Mouse (Mus musculus) megakaryocyte-erythroid progenitor cell, adult 5-6 weeks (primary cell): ENCODE measurements at regions not wholly inside any gene's neighbourhood (a gene's known extent, or its start where the extent isn't known, plus 50 kb on each side); places are given as distances from the start of the nearest gene placed in this dataset.

Experiments
- ATAC-seq: replicated peaks from 2 replicates; pipeline ENCODE4 v1.8.0; 2016; ENCODE audit warnings: mild to moderate bottlenecking, inconsistent platforms; ENCODE audit not compliant: severe bottlenecking, poor library complexity, low FRiP score, low TSS enrichment

DNA sequence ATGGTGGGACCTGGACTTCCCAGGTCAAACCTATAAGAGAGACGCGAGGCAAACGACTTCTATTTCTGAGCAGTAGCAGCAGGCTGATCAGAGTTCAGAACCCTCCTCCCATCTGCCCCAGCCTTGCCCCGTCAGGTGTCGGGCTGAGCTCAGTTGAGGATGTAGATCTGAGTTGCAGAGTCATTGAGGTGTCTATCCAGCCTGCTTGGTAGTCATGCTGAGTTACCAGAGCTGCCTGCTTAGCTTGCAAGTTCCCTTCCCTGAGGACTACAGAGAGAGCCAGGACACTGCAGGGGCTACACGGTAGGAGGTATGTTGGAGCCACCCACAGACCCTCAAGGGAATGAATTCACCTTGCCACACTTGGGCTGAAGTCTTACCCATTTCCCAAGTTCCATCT lies 653.0 kb downstream of the Zfp706 start:
- ATAC-seq: no peak

DNA sequence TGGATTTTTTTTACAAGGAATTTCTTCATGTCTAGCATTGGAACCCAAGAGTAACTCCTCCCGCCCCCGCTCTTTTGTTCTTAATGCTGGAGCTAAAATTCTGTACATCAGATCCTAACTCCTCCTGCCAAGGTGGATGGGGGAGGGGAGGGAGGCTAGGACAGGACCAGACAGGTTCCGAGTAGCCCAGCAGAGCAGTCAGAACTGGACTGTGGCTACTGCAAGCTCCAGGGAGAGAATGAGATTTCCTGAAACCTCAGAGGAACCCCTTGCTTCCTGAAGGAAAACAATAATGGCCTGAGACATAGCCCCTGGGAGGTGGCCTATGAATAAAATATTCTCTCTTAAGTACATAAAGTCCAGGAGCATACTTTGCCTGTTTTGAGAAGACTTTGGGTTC lies 653.8 kb downstream of the Zfp706 start:
- ATAC-seq: no peak

- no peak for ATAC-seq
These were observed 654.6 kb downstream of the Zfp706 start for GRCm38 (mm10) chr15:36352929-36353328.

DNA sequence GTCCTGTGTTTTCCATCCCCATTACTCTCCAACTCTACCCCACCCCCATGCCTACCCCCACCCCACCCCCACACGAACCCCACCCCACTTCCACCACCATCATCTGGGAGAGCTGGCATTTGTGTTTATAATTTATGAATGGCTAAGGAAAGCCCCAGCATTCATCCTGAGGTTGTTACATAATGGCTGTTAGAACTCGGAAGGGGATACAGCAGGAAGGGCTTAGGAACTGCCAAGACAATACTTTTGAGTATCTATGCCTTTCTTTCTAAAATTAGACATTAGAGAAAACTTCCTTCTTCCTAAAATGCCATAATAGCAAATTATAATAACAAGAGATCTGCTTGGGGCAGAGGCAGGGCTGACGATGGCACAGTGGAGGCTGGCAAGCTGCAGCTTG lies 655.9 kb downstream of the Zfp706 start:
- no peak for ATAC-seq

- ATAC-seq: no peak
These were observed 659.2 kb downstream of the Zfp706 start for GRCm38 (mm10) chr15:36348348-36348747.

- no peak for ATAC-seq
These were observed 660.2 kb downstream of the Zfp706 start for GRCm38 (mm10) chr15:36347333-36347845.

DNA sequence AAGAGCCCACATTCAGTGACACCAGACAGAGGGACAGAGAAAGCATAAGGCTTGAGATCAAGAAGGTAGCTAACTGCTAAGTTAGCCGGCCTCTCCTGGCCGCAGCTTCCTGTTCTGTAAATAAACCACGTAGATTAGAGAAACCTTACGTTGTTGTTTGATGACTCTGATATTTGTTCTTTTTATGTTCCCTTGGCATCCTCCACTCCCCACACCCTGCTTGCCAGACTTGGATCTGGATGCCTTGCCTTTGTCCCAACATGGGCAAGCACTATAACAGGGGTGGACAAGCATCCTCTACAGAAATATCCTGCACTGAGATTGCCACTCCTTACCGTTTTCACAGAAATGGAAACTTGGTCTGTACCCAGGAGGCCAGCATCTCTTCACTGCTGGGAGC lies 661.4 kb downstream of the Zfp706 start:
- ATAC-seq: no peak; the same call in 1 of the 2 replicates

GRCm38 (mm10) chr15:36345413-36345812 lies 662.2 kb downstream of the Zfp706 start:
- no peak for ATAC-seq

DNA sequence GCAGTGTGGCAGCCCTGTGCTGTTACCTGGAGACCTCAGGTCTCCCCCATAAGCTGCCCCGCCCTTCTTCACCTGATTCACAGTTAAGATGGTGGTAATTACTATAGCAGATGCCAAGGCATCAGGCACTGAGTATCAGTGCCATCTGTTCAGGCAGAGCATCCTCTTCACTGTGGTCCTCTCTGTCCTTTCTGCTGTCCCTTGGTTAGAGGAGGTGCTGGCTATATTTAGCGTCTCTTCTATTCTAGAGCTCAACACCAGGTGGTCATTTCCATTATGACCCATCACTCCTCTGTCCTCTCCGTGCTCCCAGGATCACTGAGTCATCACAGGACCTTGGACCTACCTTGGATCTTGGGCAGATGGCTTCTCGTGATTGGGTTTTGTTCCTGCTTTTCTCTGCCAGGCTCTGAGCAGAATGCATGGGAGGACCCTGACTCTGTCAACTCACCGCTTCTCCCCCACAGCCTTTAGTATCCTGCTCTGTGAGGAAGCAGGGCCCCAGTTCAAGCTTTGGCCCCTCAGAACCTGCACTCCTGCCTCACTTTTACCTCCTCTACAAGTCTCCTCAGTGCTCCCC lies 667.5 kb downstream of the Zfp706 start:
- no peak for ATAC-seq

- ATAC-seq: peak; percentile 77
These were observed 668.8 kb downstream of the Zfp706 start for GRCm38 (mm10) chr15:36338766-36339165.

- ATAC-seq: no peak
These were observed 670.7 kb downstream of the Zfp706 start for GRCm38 (mm10) chr15:36336857-36337256.

GRCm38 (mm10) chr15:36335116-36335515 lies 672.5 kb downstream of the Zfp706 start:
- ATAC-seq: no peak

- no peak for ATAC-seq
These were observed 673.0 kb downstream of the Zfp706 start for GRCm38 (mm10) chr15:36334436-36335113.

GRCm38 (mm10) chr15:36333857-36334256 lies 673.7 kb downstream of the Zfp706 start:
- ATAC-seq: no peak

DNA sequence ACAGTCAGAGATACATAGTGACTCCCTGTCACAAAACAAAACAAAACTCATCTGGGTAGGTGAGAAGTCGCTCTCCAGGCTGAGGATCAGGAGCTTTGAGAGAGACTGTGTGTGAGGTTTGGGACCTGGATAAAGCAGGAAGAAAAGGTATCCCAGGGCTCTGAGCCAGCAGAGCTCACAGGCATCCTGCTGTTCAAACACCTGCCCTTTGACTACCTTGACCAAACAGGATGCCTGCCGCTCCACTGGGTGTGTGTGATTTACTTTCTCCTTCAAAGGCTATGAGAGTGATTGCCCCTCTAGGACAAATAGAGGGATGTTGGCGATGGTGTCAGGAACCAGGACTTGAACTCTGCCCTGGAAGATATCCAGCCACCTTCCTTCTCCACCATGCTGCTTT lies 674.3 kb downstream of the Zfp706 start:
- no peak for ATAC-seq
